Mouse (Mus musculus) small intestine, adult 2 months (tissue): ENCODE measurements around the gene Olfr773.

Source experiments
- CTCF ChIP-seq: fragments of 200-500 bp; IDR thresholded peaks from 2 replicates; pipeline ENCODE4 v1.5.1; 2012; ENCODE audit warnings: low read depth, mild to moderate bottlenecking, control low read depth, inconsistent platforms, low read length, moderate library complexity, mixed read lengths; ENCODE audit not compliant: insufficient replicate concordance, insufficient read length; ENCODE audit errors: extremely low read depth
- POLR2A ChIP-seq: fragments of 200-500 bp; IDR thresholded peaks from 2 replicates; pipeline ENCODE4 v1.6.1; 2012; ENCODE audit warnings: low read depth, mild to moderate bottlenecking, control low read depth, inconsistent platforms, low read length, moderate library complexity

DNA sequence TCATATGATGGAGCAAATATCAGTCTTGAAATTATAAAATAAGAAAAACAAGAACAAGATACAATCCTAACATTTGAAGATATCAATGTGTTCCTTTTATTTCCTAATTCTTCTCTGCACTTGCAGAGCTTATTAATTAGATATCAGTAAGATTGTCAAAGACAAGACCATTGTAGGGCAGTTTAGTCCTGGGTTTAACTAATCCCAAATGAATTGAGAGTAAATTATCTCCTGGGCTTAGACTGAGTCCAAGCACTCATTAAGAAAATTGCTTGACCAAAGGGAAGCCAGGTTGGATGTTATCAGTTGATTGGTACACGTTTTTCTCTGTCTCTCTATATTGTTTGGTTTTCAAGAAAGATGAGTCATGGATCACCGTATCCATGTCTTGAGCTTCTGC is 48.7 kb upstream of the Olfr773 start, which contains the start of gene Olfr774:
- TF ChIP-seq POLR2A (no peak), CTCF (no peak)
